Mouse (Mus musculus): ENCODE data around the gene Nap1l5. TPM values are rescaled to one million over a fixed set of nuclear protein-coding genes. Genes with fewer than 3 reads are reported as not detected.
A peak's percentile ranks its signal among the peaks of the same experiment; 100 is the strongest.
"Not testable (repeated sequence)": the region's sequence is repeated elsewhere in the genome, so short reads cannot be mapped to it uniquely, and the experiment has no call there.

Nap1l5 gene
- polyA plus RNA-seq, 1 experiment from 2014 or later, result 560 TPM

- H3K36me3 ChIP-seq, result peaks cover 7% of the 10 kb centered on the region
- ATAC-seq (ENCODE audit: low FRiP score), result peak; percentile 77
- H3K4me2 ChIP-seq, result peak overlapping the region; percentile 39
- 7% methylated on average over 8 of the region's 8 CpGs for WGBS
- H3K4me1 ChIP-seq, result 0 out of 2 replicates have a peak, but pooled peaks cover 3% of the 10 kb centered on the region
- H3K27me3 ChIP-seq (replicated peaks), result no peaks in the 10 kb centered on the region
- H3K9ac ChIP-seq (replicated peaks), result no peak overlapping the region
- no peak overlapping the region for H3K4me3 ChIP-seq (replicated peaks)
- peaks cover 4% of the 10 kb centered on the region for H3K9me3 ChIP-seq (replicated peaks)
- peak overlapping the region; percentile 70 for H3K27ac ChIP-seq (replicated peaks)
Observed at GRCm38 (mm10) chr6:58903171-58903570, 3.7 kb downstream of the Nap1l5 start.

- no peak overlapping the region for H3K4me2 ChIP-seq
- no peak overlapping the region for H3K27ac ChIP-seq (replicated peaks)
- no peak for ATAC-seq (ENCODE audit: low FRiP score)
- peaks cover 9% of the 10 kb centered on the region for H3K36me3 ChIP-seq
- no peaks in the 10 kb centered on the region for H3K9me3 ChIP-seq (replicated peaks)
- H3K4me1 ChIP-seq, result 0 out of 2 replicates have a peak, but pooled peaks cover 3% of the 10 kb centered on the region
- H3K9ac ChIP-seq (replicated peaks), result no peak overlapping the region
- H3K4me3 ChIP-seq (replicated peaks), result no peak overlapping the region
- 90% methylated on average over 7 of the region's 7 CpGs for WGBS
- H3K27me3 ChIP-seq (replicated peaks), result no peaks in the 10 kb centered on the region
Observed at GRCm38 (mm10) chr6:58900536-58900935, 6.3 kb downstream of the Nap1l5 start.

GRCm38 (mm10) chr6:58899076-58899475 lies 7.8 kb downstream of the Nap1l5 start:
- H3K9me3 ChIP-seq (replicated peaks), result no peaks in the 10 kb centered on the region
- 0 out of 2 replicates have a peak, but pooled peaks cover 3% of the 10 kb centered on the region for H3K4me1 ChIP-seq
- no peak overlapping the region for H3K27ac ChIP-seq (replicated peaks)
- H3K36me3 ChIP-seq, result peaks cover 19% of the 10 kb centered on the region
- H3K4me3 ChIP-seq (replicated peaks), result no peak overlapping the region
- H3K4me2 ChIP-seq, result no peak overlapping the region
- 94% methylated on average over 3 of the region's 3 CpGs for WGBS
- no peak for ATAC-seq (ENCODE audit: low FRiP score)
- H3K9ac ChIP-seq (replicated peaks), result no peak overlapping the region
- no peaks in the 10 kb centered on the region for H3K27me3 ChIP-seq (replicated peaks)

- no peak overlapping the region for H3K27ac ChIP-seq (replicated peaks)
- no peaks in the 10 kb centered on the region for H3K27me3 ChIP-seq (replicated peaks)
- no peak for ATAC-seq (ENCODE audit: low FRiP score)
- no peak overlapping the region for H3K4me3 ChIP-seq (replicated peaks)
- no peaks in the 10 kb centered on the region for H3K9me3 ChIP-seq (replicated peaks)
- peaks cover 30% of the 10 kb centered on the region for H3K36me3 ChIP-seq
- no peaks in the 10 kb centered on the region for H3K4me1 ChIP-seq
- no peak overlapping the region for H3K4me2 ChIP-seq
- WGBS, result 74% methylated on average over 3 of the region's 3 CpGs
- no peak overlapping the region for H3K9ac ChIP-seq (replicated peaks)
Observed at GRCm38 (mm10) chr6:58896648-58897047, 10.2 kb downstream of the Nap1l5 start.

GRCm38 (mm10) chr6:58894994-58895393 lies 11.9 kb downstream of the Nap1l5 start:
- no peak overlapping the region for H3K9ac ChIP-seq (replicated peaks)
- ATAC-seq (ENCODE audit: low FRiP score), result no peak
- no peaks in the 10 kb centered on the region for H3K9me3 ChIP-seq (replicated peaks)
- WGBS, result 81% methylated on average over 4 of the region's 4 CpGs
- H3K27ac ChIP-seq (replicated peaks), result no peak overlapping the region
- H3K36me3 ChIP-seq, result peaks cover 44% of the 10 kb centered on the region
- H3K4me1 ChIP-seq, result no peaks in the 10 kb centered on the region
- H3K4me2 ChIP-seq, result no peak overlapping the region
- H3K27me3 ChIP-seq (replicated peaks), result no peaks in the 10 kb centered on the region
- H3K4me3 ChIP-seq (replicated peaks), result no peak overlapping the region

- no peak overlapping the region for H3K27ac ChIP-seq (replicated peaks)
- no peaks in the 10 kb centered on the region for H3K9me3 ChIP-seq (replicated peaks)
- no peak for ATAC-seq (ENCODE audit: low FRiP score)
- H3K4me2 ChIP-seq, result no peak overlapping the region
- no peak overlapping the region for H3K9ac ChIP-seq (replicated peaks)
- no peaks in the 10 kb centered on the region for H3K27me3 ChIP-seq (replicated peaks)
- no peak overlapping the region for H3K4me3 ChIP-seq (replicated peaks)
- WGBS, result 91% methylated on average over 6 of the region's 6 CpGs
- no peaks in the 10 kb centered on the region for H3K4me1 ChIP-seq
- H3K36me3 ChIP-seq, result peaks cover 53% of the 10 kb centered on the region
Observed at GRCm38 (mm10) chr6:58893307-58893706, 13.6 kb downstream of the Nap1l5 start.

GRCm38 (mm10) chr6:58889917-58890316 lies 17.0 kb downstream of the Nap1l5 start:
- H3K27me3 ChIP-seq (replicated peaks), result no peaks in the 10 kb centered on the region
- H3K4me2 ChIP-seq, result no peak overlapping the region
- H3K4me1 ChIP-seq, result no peaks in the 10 kb centered on the region
- H3K4me3 ChIP-seq (replicated peaks), result no peak overlapping the region
- no peak overlapping the region for H3K9ac ChIP-seq (replicated peaks)
- WGBS, result 95% methylated on average over 3 of the region's 3 CpGs
- no peak for ATAC-seq (ENCODE audit: low FRiP score)
- H3K9me3 ChIP-seq (replicated peaks), result no peaks in the 10 kb centered on the region
- peaks cover 42% of the 10 kb centered on the region for H3K36me3 ChIP-seq
- no peak overlapping the region for H3K27ac ChIP-seq (replicated peaks)

GRCm38 (mm10) chr6:58882271-58882670 lies 24.6 kb downstream of the Nap1l5 start:
- Histone ChIP-seq H3K9me3 (replicated peaks) (no peaks in the 10 kb centered on the region), H3K36me3 (peaks cover 3% of the 10 kb centered on the region), H3K9ac (replicated peaks) (no peak overlapping the region), H3K27ac (replicated peaks) (0 out of 2 replicates have a peak overlapping the region, but pooled peaks have one; percentile 18), H3K4me2 (no peak overlapping the region), H3K27me3 (replicated peaks) (no peaks in the 10 kb centered on the region), H3K4me1 (no peaks in the 10 kb centered on the region), H3K4me3 (replicated peaks) (no peak overlapping the region)
- WGBS, result 73% methylated on average over 6 of the region's 6 CpGs
- no peak for ATAC-seq (ENCODE audit: low FRiP score)

GRCm38 (mm10) chr6:58881363-58881762 lies 25.5 kb downstream of the Nap1l5 start:
- Histone ChIP-seq H3K9ac (replicated peaks) (no peak overlapping the region), H3K36me3 (peaks cover 8% of the 10 kb centered on the region), H3K4me1 (no peaks in the 10 kb centered on the region), H3K4me2 (no peak overlapping the region), H3K4me3 (replicated peaks) (no peak overlapping the region), H3K27ac (replicated peaks) (no peak overlapping the region), H3K9me3 (replicated peaks) (no peaks in the 10 kb centered on the region), H3K27me3 (replicated peaks) (no peaks in the 10 kb centered on the region)
- ATAC-seq (ENCODE audit: low FRiP score), result no peak
- 92% methylated on average over 3 of the region's 3 CpGs for WGBS

GRCm38 (mm10) chr6:58880861-58881260 lies 26.0 kb downstream of the Nap1l5 start:
- WGBS, result 91% methylated on average over 5 of the region's 5 CpGs
- no peak for ATAC-seq (ENCODE audit: low FRiP score)
- H3K4me2 ChIP-seq, result no peak overlapping the region
- H3K27ac ChIP-seq (replicated peaks), result no peak overlapping the region
- no peak overlapping the region for H3K4me3 ChIP-seq (replicated peaks)
- H3K27me3 ChIP-seq (replicated peaks), result no peaks in the 10 kb centered on the region
- no peaks in the 10 kb centered on the region for H3K9me3 ChIP-seq (replicated peaks)
- H3K4me1 ChIP-seq, result no peaks in the 10 kb centered on the region
- no peak overlapping the region for H3K9ac ChIP-seq (replicated peaks)
- peaks cover 11% of the 10 kb centered on the region for H3K36me3 ChIP-seq

GRCm38 (mm10) chr6:58879987-58880386 lies 26.9 kb downstream of the Nap1l5 start:
- ATAC-seq (ENCODE audit: low FRiP score), result peak; percentile 54; the same call in 1 of the 2 replicates
- WGBS, result 95% methylated on average over 9 of the region's 9 CpGs
- no peak overlapping the region for H3K4me3 ChIP-seq (replicated peaks)

GRCm38 (mm10) chr6:58879572-58879971 lies 27.3 kb downstream of the Nap1l5 start:
- Histone ChIP-seq H3K27me3 (replicated peaks) (no peaks in the 10 kb centered on the region), H3K27ac (replicated peaks) (no peak overlapping the region), H3K36me3 (peaks cover 19% of the 10 kb centered on the region), H3K4me3 (replicated peaks) (no peak overlapping the region), H3K4me2 (no peak overlapping the region), H3K4me1 (no peaks in the 10 kb centered on the region), H3K9ac (replicated peaks) (no peak overlapping the region), H3K9me3 (replicated peaks) (no peaks in the 10 kb centered on the region)
- ATAC-seq (ENCODE audit: low FRiP score), result no peak
- 77% methylated on average over 4 of the region's 4 CpGs for WGBS

More at GRCm38 (mm10) chr6:58879987-58880386, 26.9 kb downstream of the Nap1l5 start:
- no peaks in the 10 kb centered on the region for H3K27me3 ChIP-seq (replicated peaks)
- H3K9me3 ChIP-seq (replicated peaks), result no peaks in the 10 kb centered on the region
- peaks cover 15% of the 10 kb centered on the region for H3K36me3 ChIP-seq
- H3K27ac ChIP-seq (replicated peaks), result no peak overlapping the region
- H3K4me1 ChIP-seq, result no peaks in the 10 kb centered on the region
- H3K4me2 ChIP-seq, result no peak overlapping the region
- H3K9ac ChIP-seq (replicated peaks), result no peak overlapping the region

- H3K27me3 ChIP-seq (replicated peaks); H3K27ac ChIP-seq (replicated peaks); H3K4me1 ChIP-seq; H3K9ac ChIP-seq (replicated peaks); ATAC-seq (ENCODE audit: low FRiP score); H3K4me2 ChIP-seq; H3K4me3 ChIP-seq (replicated peaks); H3K9me3 ChIP-seq (replicated peaks); H3K36me3 ChIP-seq: not testable (repeated sequence)
- 97% methylated on average over 6 of the region's 6 CpGs for WGBS
Observed at GRCm38 (mm10) chr6:58867858-58868257, 39.0 kb downstream of the Nap1l5 start.

Measured in neural tube, embryonic 15.5 days (tissue).